Mouse (Mus musculus) mature B cell (primary cell): ENCODE results near the gene Cpm.

ENCODE experiments used
- in situ Hi-C: fragments of 300-500 bp; cut with MboI; formaldehyde crosslinking; loops from 2 replicates; pipeline ENCODE4 v1.14.3; 2019

Cpm gene

DNA sequence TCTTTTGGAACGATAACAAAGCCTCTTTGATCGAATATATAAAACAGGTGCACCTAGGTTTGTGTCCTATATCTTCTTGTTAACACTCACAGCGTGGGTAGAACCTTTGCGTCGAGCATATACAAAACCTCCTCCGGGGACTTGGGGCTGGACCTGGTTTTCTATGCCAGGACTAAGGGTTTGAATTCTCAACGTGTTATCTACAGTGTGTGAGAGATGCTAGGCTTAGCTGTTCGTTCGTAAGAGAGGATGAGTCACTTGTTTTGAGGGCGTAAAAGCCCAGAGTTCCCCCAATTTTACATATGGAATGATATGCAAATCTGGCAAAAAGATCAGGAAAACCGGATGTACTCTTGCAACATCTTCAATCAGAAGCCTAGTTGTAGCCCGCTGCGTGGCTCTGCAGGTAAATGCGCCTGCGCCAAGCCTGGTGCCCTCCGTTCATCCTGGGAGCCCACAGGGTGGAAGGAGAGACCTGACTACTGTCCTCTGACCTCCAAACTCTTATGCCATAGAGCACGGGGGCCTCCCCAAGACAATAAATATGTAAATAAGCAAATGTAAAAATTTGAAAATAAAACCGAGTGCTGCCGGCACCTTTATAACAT is 46.8 kb downstream of the Cpm start:
- in situ Hi-C loops = loop anchor here (5.0 kb wide), 1 partner anchor 219 kb away; no protein-coding TSS in a partner anchor

DNA sequence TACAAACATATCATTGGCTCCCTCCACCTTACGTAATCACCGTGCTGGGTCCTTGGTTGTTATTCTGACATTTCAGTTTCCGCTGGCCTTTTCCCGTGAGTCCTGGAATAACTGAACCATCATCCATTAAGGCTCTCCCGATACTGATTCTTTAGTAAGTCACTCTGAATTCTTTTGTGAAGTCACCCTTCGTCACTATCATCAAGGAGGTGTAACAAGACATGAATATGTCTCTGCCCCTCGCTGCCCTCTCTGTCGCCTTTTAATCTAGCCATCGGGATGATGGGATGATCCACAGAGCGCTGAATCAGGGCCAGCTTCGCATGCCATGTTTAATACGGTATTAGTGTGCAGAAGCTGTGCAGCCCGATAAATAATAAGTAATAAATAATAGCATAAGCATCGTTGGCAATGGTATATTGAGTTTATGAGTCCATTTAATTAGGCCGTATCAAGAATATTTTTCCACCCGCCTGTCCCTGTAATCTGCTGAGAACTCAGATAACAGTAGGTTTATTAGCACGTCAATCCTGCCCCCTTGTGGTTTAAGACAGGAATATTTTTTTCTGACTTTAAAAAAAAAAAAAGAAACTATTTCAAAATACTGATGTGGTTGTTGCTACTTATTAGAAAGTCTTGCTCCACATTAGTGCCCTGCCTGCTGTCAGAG is 47.5 kb downstream of the Cpm start:
- in situ Hi-C loops = loop anchor here (5.0 kb wide), 1 partner anchor 219 kb away; no protein-coding TSS in a partner anchor

- in situ Hi-C loops = loop anchor here (5.0 kb wide), 1 partner anchor 220 kb away; no protein-coding TSS in a partner anchor
Observed at GRCm38 (mm10) chr10:117677494-117678236, 48.4 kb downstream of the Cpm start.

DNA sequence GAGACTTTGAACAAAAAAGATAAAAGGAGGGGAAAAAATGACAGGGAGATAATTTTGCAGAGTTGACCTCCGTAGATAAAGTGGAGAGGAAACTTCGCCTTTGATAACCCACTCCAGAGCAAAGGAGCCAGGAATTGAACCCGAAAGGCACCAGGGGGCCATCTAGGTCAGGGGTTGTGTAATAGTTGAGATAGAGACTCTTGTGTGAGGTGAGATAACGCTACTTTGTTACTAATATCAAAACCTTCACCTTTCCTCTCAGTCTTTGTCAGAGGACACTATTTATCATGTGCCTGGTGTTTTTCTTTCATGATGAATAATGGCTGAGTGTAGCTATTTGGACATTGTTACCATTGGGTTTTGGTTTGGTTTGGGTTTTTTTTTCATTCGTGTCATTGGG is 49.1 kb downstream of the Cpm start:
- in situ Hi-C loops = loop anchor here (5.0 kb wide), 1 partner anchor 221 kb away; no protein-coding TSS in a partner anchor

- in situ Hi-C loops = loop anchor here (5.0 kb wide), 1 partner anchor 222 kb away; no protein-coding TSS in a partner anchor
Observed at GRCm38 (mm10) chr10:117679029-117679686, 49.9 kb downstream of the Cpm start.

DNA sequence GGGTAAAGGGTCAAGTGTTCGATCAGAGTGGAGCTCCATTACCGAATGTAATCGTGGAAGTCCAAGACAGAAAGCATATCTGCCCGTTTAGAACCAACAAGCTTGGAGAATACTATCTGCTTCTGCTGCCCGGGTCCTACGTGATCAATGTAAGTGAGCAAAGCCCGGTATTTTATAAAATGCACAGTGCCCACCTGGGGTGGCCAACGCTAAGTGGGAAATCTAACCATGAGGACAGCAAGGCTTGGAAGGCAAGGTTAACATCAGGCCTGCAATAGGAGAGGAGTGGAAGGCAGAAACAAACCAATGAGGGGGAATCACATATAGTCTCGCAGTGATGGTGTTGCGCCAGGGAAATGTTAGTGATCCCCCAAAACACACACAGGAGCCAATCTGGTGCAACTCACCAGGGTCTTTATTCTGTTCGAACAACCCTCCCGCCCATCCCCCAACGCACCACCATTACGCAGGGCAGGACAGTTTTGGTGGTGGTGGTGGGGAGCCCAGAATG is 50.7 kb downstream of the Cpm start:
- in situ Hi-C loops = loop anchor here (5.0 kb wide), 1 partner anchor 223 kb away; no protein-coding TSS in a partner anchor

- in situ Hi-C loops = no loop called here
Observed at GRCm38 (mm10) chr10:117680868-117681513, 51.7 kb downstream of the Cpm start.

DNA sequence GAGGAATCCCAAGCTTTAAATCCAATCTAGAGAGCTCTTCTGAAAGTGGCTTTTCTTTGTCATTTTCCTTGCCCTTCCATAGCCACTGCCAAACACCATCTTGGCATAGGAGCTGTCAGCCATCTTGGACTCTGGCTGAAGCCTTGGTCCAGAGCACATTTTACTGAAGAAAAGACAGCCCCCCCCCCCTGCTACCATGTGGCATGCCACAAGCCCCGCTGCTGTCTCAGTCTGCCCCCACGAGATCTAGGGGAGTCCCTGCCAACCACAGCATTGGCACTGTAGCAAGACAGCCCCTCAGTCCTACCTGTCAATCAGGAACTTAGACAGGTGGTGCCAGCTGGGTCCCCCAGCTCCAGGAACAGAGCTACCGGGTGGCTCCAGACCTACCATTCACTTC is 52.2 kb downstream of the Cpm start:
- in situ Hi-C loops = no loop called here

DNA sequence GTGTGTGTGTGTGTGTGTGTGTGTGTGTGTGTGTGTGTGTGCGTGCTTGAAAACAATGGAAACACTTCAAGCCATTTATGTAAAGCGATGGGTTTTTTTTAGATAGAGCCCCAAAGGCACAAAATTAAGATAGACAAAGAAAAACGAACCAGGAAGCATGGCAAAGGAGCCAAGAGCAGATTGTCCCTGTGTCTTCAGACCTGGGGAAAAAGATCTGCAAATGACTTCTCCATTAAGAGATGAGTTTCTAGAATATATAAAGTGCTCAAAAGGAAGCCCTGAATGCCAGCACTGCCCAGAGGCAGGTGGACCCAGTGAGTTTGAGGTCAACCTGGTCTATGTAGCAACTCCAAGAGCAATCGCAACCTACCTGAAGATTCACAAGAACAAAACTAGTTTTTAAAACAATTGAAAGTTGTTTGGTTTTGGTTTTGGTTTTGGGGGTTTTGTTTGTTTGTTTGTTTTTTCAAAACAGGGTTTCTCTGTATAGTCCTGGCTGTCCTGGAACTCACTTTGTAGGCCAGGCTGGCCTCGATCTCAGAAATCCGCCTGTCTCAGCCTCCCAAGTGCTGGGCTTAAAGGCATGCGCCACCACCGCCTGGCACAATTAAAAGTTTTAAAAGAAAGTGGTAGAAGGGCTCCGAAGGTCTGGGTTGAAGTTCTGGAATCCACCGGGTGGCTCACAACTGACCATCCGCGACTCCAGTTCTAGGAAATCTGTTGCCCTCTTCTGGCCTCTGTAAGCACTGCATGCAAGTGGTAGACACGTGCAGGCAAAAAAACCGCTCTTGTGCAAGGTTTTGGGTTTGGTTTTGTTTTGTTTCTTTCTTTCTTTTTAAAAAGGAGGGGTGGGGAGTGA is 52.9 kb downstream of the Cpm start:
- in situ Hi-C loops = no loop called here

DNA sequence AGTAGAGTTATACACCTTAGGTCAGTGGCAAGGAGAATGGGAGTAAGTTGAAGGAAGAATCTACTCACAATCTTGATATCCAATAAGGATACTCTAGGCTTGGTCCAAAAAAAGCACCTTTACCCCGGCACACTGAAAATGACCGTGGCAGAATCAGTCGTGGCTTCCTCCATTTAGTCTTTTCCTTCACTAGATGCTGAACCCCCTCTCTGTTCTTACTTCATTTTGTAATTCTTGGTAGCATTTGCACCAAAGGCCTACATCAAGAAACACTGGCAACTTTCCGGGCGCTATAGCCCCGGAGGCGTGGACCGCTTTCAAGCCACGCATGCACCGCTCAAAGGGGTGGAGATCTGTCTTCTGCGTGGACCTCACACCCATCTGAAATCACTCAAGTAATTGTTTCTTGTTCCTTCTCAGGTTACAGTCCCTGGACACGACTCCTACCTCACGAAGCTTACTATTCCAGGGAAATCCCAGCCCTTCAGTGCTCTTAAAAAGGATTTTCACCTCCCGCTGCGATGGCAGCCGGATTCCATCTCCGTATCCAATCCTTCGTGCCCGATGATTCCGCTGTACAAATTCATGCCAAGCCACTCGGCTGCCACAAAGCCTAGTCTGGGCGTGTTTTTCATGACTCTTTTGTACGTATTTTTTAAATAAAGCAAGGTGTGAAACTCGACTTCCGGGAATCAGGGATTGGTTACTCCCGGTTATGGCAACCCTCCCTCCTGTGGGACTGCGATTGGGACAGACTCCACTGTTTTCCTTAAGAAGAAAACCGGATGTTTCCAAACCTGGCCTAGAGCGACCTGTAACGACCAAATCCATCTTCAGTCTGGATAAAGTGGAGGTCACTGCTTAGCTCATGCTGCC is 53.8 kb downstream of the Cpm start:
- in situ Hi-C loops = no loop called here

DNA sequence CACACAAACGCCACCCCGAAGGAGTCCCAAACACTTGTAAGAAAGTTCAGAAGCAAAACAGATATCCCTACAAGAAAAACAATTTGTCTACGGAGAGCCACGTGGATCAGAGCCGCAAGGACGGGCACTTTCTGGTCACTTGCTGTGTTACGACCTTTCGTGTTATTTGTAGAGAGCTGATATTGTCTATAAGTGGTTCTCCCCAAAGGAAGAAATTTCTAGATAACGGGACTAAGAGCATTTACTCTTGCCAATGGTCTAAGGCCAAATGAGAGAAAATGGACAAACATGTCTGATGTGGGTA is 54.4 kb downstream of the Cpm start:
- in situ Hi-C loops = no loop called here

DNA sequence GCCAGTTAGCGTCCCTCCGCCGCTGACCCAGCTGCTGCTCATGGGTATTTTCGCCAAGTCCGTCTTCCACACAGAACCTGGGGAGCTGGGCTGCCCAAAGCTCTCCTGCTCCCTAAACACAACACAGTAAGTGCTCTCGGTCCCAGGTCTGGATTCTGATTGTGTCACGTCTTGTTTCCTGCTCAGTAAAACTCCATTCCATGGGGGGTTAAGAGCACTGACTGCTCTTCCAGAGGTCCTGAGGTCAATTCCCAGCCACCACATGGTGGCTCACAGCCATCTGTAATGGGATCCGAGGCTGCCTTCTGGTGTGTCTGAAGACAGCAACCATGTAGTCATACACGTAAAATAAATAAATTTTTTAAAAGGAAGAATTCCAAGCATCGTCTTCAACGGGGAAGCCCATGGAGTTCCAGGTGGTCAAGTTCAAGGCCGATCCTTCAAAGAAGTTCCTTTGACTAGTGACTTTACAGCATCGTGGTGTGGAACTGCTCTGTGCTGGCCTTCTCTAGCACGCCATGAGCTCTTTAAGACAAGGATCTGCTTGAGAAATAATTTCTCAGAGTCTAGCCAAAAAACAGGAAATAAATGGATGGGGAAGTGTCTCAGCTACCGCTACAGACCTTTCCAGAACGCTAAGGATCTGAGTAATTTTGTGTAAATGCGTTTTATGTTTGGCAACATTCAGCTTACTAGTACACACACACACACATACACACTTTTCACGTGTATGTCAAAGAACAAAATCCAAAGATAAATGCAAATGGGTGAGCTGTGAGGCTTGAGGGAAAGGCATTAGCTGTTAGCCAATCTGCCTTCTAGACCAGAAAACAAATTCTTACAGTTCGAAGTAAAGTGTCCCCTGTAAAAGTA is 55.2 kb downstream of the Cpm start:
- in situ Hi-C loops = no loop called here

GRCm38 (mm10) chr10:117685171-117685848 is 56.0 kb downstream of the Cpm start:
- in situ Hi-C loops = no loop called here

DNA sequence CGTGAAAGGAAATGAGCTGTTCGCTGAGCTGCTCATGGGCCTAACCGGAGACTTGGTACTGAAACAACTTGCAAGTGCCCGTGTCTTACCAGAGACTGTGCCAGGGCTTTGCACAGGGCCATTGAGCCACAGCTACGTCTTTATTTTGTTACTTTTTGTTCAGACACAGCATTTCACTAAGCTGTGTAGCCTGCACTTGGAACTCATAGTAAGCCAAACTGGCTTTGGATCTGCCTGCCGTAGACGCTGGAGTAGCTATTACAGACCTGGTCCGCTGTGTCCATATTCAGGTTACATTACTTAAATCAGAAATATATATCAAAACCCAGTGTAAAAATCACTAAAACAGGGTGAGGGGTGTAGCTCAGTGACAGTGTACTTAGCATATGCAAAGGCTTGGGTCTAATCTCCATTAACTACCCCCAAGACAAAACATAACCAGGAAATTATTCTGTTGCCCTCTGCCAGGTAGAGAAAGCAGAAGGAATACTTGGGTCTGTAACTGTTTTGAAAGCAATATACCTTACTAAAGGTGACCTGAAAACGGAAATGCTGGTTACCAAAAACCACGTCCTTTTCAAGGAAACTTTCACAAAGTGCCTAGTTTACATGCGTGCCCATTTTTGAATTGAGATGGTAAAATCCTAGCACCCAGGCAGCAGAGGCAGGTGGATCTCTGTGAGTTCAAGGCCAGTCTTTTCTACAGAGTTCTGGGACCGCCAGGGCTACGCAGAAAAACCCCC is 56.7 kb downstream of the Cpm start:
- in situ Hi-C loops = no loop called here

- in situ Hi-C loops = no loop called here
Observed at GRCm38 (mm10) chr10:117687018-117687417, 57.7 kb downstream of the Cpm start.

DNA sequence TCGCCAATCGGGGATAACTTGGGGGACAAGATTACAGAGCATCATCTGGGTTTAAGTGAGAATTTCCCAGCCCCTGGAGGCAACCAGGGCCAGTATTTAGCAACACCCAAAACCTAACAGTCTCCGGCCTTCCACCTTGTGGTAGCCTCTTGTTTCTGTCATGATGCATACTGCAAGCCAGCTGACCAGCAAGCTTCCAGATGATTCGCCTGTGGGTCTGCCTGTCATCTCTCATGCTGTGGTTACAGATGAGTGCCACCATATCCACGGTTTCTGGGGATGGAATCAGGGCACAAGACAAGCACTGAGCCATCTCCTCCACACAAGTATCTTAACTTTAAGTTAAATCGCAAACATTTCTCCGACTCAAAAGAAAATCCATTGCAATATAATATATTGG is 58.3 kb downstream of the Cpm start:
- in situ Hi-C loops = no loop called here
